Mouse (Mus musculus) kidney, postnatal 0 days (tissue): ENCODE data around the gene Itga9. TPM values are rescaled to one million over a fixed set of nuclear protein-coding genes. Genes with fewer than 3 reads are reported as not detected.

Experiments used
- ATAC-seq: fragments of 200-750 bp; cut with Nextera tagmentation; replicated peaks from 2 replicates; pipeline ENCODE4 v1.8.0; 2017; ENCODE audit warnings: low read depth, moderate number of reproducible peaks, moderate TSS enrichment, moderate library complexity; ENCODE audit not compliant: low FRiP score
- DNase-seq: peaks from one replicate; pipeline ENCODE4 v3.0.0-alpha.2; 2016; ENCODE audit warnings: low spot score
- H3K27ac ChIP-seq: fragments of 300-500 bp; sonication (generic); 2 replicates; pipeline ENCODE4 v1.5.1; 2014; ENCODE audit warnings: mild to moderate bottlenecking
- H3K27me3 ChIP-seq: fragments of 300-500 bp; sonication (generic); 2 replicates; pipeline ENCODE4 v1.6.1; 2014; ENCODE audit warnings: low read length, mixed read lengths; ENCODE audit not compliant: insufficient read depth
- H3K36me3 ChIP-seq: fragments of 300-500 bp; sonication (generic); 2 replicates; pipeline ENCODE4 v1.6.1; 2014; ENCODE audit warnings: low read length, mixed read lengths; ENCODE audit not compliant: insufficient read depth
- H3K4me1 ChIP-seq: fragments of 300-500 bp; sonication (generic); replicated peaks from 2 replicates; pipeline ENCODE4 v1.6.1; 2014; ENCODE audit warnings: antibody characterized with exemption, low read length, mixed read lengths; ENCODE audit not compliant: insufficient read depth
- H3K4me2 ChIP-seq: fragments of 300-500 bp; sonication (generic); 2 replicates; pipeline ENCODE4 v1.6.1; 2014; ENCODE audit warnings: mild to moderate bottlenecking, low read length, moderate library complexity, mixed read lengths
- H3K4me3 ChIP-seq: fragments of 300-500 bp; sonication (generic); replicated peaks from 2 replicates; pipeline ENCODE4 v1.5.1; 2014; ENCODE audit warnings: low read depth, low read length
- H3K9ac ChIP-seq: fragments of 300-500 bp; sonication (generic); 2 replicates; pipeline ENCODE4 v1.6.1; 2014; ENCODE audit warnings: low read depth, low read length
- H3K9me3 ChIP-seq: fragments of 300-500 bp; sonication (generic); replicated peaks from 2 replicates; pipeline ENCODE4 v1.6.1; 2016; ENCODE audit warnings: low read length, inconsistent platforms, mixed read lengths
- CTCF ChIP-seq: IDR thresholded peaks from 2 replicates; pipeline ENCODE4 v1.5.1; 2016; ENCODE audit warnings: antibody characterized with exemption, low read depth, mild to moderate bottlenecking, moderate library complexity
- WGBS: fragments of 180-500 bp; shearing (Covaris S2); extraction: QIAGEN DNeasy Blood & Tissue Kit; methylation state at CpG from one replicate; pipeline ENCODE4 v1.1.7; 2014; 5-methylcytosine and 5-hydroxymethylcytosine counted together
- polyA plus RNA-seq: library from polyadenylated mRNA; unstranded; fragments of >200 nt; fragmentation: Nextera tagmentation; extraction: Ambion mirVana; gene quantifications from 2 replicates; pipeline ENCODE4 v1.2.1, GENCODE M21; 2015

The Itga9 gene
- polyA plus RNA-seq, 1 experiment from 2014 or later, result 23.2 TPM

GRCm38 (mm10) chr9:118802380-118802779, 195.9 kb downstream of the Itga9 start:
- Histone ChIP-seq H3K36me3 (no peaks in the 10 kb centered on the region), H3K4me2 (no peak overlapping the region), H3K27ac (peak overlapping the region; percentile 82), H3K9me3 (no peaks in the 10 kb centered on the region), H3K4me1 (0 out of 2 replicates have a peak, but pooled peaks cover 6% of the 10 kb centered on the region), H3K9ac (no peak overlapping the region), H3K4me3 (no peak overlapping the region), H3K27me3 (no peaks in the 10 kb centered on the region)
- 90% methylated on average over 11 of the region's 11 CpGs for WGBS
- DNase-seq, result no peak
- ATAC-seq, result no peak
- no peak for TF ChIP-seq CTCF

- no peak for TF ChIP-seq CTCF
- Histone ChIP-seq H3K4me2 (no peak overlapping the region), H3K27me3 (no peaks in the 10 kb centered on the region), H3K4me1 (0 out of 2 replicates have a peak, but pooled peaks cover 6% of the 10 kb centered on the region), H3K9me3 (no peaks in the 10 kb centered on the region), H3K36me3 (0 out of 2 replicates have a peak, but pooled peaks cover 4% of the 10 kb centered on the region), H3K4me3 (no peak overlapping the region), H3K27ac (no peak overlapping the region), H3K9ac (no peak overlapping the region)
- no peak for DNase-seq
- 80% methylated on average over 6 of the region's 6 CpGs for WGBS
- no peak for ATAC-seq
These were observed 199.2 kb downstream of the Itga9 start for GRCm38 (mm10) chr9:118805740-118806139.

GRCm38 (mm10) chr9:118807669-118808068, 201.2 kb downstream of the Itga9 start:
- no peak for ATAC-seq
- no peak for TF ChIP-seq CTCF
- no peak for DNase-seq
- Histone ChIP-seq H3K4me3 (no peak overlapping the region), H3K4me1 (no peaks in the 10 kb centered on the region), H3K36me3 (0 out of 2 replicates have a peak, but pooled peaks cover 4% of the 10 kb centered on the region), H3K9ac (no peak overlapping the region), H3K27ac (no peak overlapping the region), H3K9me3 (no peaks in the 10 kb centered on the region), H3K4me2 (no peak overlapping the region), H3K27me3 (no peaks in the 10 kb centered on the region)
- 93% methylated on average over 2 of the region's 3 CpGs for WGBS

GRCm38 (mm10) chr9:118812221-118812620, 205.7 kb downstream of the Itga9 start:
- H3K4me3 ChIP-seq, result no peak overlapping the region
- ATAC-seq, result no peak
- peak; percentile 68 for DNase-seq
- H3K4me2 ChIP-seq, result no peak overlapping the region
- H3K9ac ChIP-seq, result no peak overlapping the region
- no peak overlapping the region for H3K27ac ChIP-seq
- no peaks in the 10 kb centered on the region for H3K27me3 ChIP-seq
- no peaks in the 10 kb centered on the region for H3K9me3 ChIP-seq
- 0 out of 2 replicates have a peak, but pooled peaks cover 4% of the 10 kb centered on the region for H3K36me3 ChIP-seq
- H3K4me1 ChIP-seq, result 0 out of 2 replicates have a peak, but pooled peaks cover 4% of the 10 kb centered on the region
- no peak for TF ChIP-seq CTCF
- 63% methylated on average over 7 of the region's 7 CpGs for WGBS

- no peaks in the 10 kb centered on the region for H3K27me3 ChIP-seq
- no peaks in the 10 kb centered on the region for H3K9me3 ChIP-seq
- H3K4me2 ChIP-seq, result no peak overlapping the region
- DNase-seq (no peak), ATAC-seq (no peak)
- no peak for TF ChIP-seq CTCF
- 0 out of 2 replicates have a peak, but pooled peaks cover 4% of the 10 kb centered on the region for H3K4me1 ChIP-seq
- 53% methylated on average over 5 of the region's 5 CpGs for WGBS
- no peak overlapping the region for H3K4me3 ChIP-seq
- H3K9ac ChIP-seq, result no peak overlapping the region
- H3K27ac ChIP-seq, result no peak overlapping the region
- no peaks in the 10 kb centered on the region for H3K36me3 ChIP-seq
These were observed 207.0 kb downstream of the Itga9 start for GRCm38 (mm10) chr9:118813492-118813891.

GRCm38 (mm10) chr9:118814056-118814455, 207.6 kb downstream of the Itga9 start:
- H3K4me2 ChIP-seq, result peak overlapping the region; percentile 11; the same call in 1 of the 2 replicates
- no peak for ATAC-seq
- 0 out of 2 replicates have a peak, but pooled peaks cover 4% of the 10 kb centered on the region for H3K4me1 ChIP-seq

GRCm38 (mm10) chr9:118814461-118814860, 208.0 kb downstream of the Itga9 start:
- DNase-seq (no peak), ATAC-seq (no peak)
- 22% methylated on average over 8 of the region's 8 CpGs for WGBS
- H3K27ac ChIP-seq, result no peak overlapping the region
- no peak overlapping the region for H3K4me3 ChIP-seq
- H3K36me3 ChIP-seq, result no peaks in the 10 kb centered on the region
- TF ChIP-seq CTCF, result no peak
- 0 out of 2 replicates have a peak, but pooled peaks cover 4% of the 10 kb centered on the region for H3K4me1 ChIP-seq
- no peaks in the 10 kb centered on the region for H3K27me3 ChIP-seq
- H3K9ac ChIP-seq, result no peak overlapping the region
- no peaks in the 10 kb centered on the region for H3K9me3 ChIP-seq
- H3K4me2 ChIP-seq, result peak overlapping the region; percentile 11; the same call in 1 of the 2 replicates

More at GRCm38 (mm10) chr9:118814056-118814455, 207.6 kb downstream of the Itga9 start:
- peak; percentile 76 for DNase-seq
- no peak overlapping the region for H3K4me3 ChIP-seq
- H3K27ac ChIP-seq, result no peak overlapping the region
- TF ChIP-seq CTCF, result no peak
- no peaks in the 10 kb centered on the region for H3K36me3 ChIP-seq
- H3K27me3 ChIP-seq, result no peaks in the 10 kb centered on the region
- no peak overlapping the region for H3K9ac ChIP-seq
- no peaks in the 10 kb centered on the region for H3K9me3 ChIP-seq
- 25% methylated on average over 16 of the region's 16 CpGs for WGBS
